Mouse (Mus musculus): ENCODE measurements around the gene Gins2. TPM values are rescaled to one million over a fixed set of nuclear protein-coding genes. Genes with fewer than 3 reads are reported as not detected.
A peak's percentile ranks its signal among the peaks of the same experiment; 100 is the strongest.

Gene Gins2
- polyA plus RNA-seq, 1 experiment from 2014 or later: 23.1 TPM

- ATAC-seq: peak; percentile 30; the same call in 1 of the 2 replicates
- H3K4me1 ChIP-seq (replicated peaks; ENCODE audit: control insufficient read depth, insufficient read depth, low read length): no peaks in the 10 kb centered on the region
- no peak overlapping the region for H3K4me3 ChIP-seq (ENCODE audit: low read depth, low read length)
- peaks cover 99% of the 10 kb centered on the region for H3K36me3 ChIP-seq (ENCODE audit: control insufficient read depth, insufficient read depth)
- no peaks in the 10 kb centered on the region for H3K9me3 ChIP-seq (ENCODE audit: control insufficient read depth)
- TF ChIP-seq CTCF (IDR thresholded peaks at IDR 0.05; ENCODE audit: low read depth): peak; percentile 95
- H3K27me3 ChIP-seq (replicated peaks; ENCODE audit: control insufficient read depth, insufficient read depth, low read length): no peaks in the 10 kb centered on the region
- no peak overlapping the region for H3K27ac ChIP-seq (ENCODE audit: low read depth, low read length)
- 54% methylated on average over 13 of the region's 13 CpGs for WGBS
- no peak overlapping the region for H3K9ac ChIP-seq (ENCODE audit: low read depth, low read length)
- H3K4me2 ChIP-seq (replicated peaks; ENCODE audit: low read depth): no peak overlapping the region
These were observed 19.0 kb downstream of the Gins2 start for GRCm38 (mm10) chr8:120569939-120570715.

GRCm38 (mm10) chr8:120569123-120569522 is 20.0 kb downstream of the Gins2 start:
- no peak overlapping the region for H3K27ac ChIP-seq (ENCODE audit: low read depth, low read length)
- peaks cover 92% of the 10 kb centered on the region for H3K36me3 ChIP-seq (ENCODE audit: control insufficient read depth, insufficient read depth)
- 92% methylated on average over 17 of the region's 17 CpGs for WGBS
- no peaks in the 10 kb centered on the region for H3K4me1 ChIP-seq (replicated peaks; ENCODE audit: control insufficient read depth, insufficient read depth, low read length)
- no peaks in the 10 kb centered on the region for H3K27me3 ChIP-seq (replicated peaks; ENCODE audit: control insufficient read depth, insufficient read depth, low read length)
- H3K9me3 ChIP-seq (ENCODE audit: control insufficient read depth): no peaks in the 10 kb centered on the region
- no peak overlapping the region for H3K4me2 ChIP-seq (replicated peaks; ENCODE audit: low read depth)
- ATAC-seq: no peak
- no peak overlapping the region for H3K4me3 ChIP-seq (ENCODE audit: low read depth, low read length)
- H3K9ac ChIP-seq (ENCODE audit: low read depth, low read length): no peak overlapping the region
- no peak for TF ChIP-seq CTCF (IDR thresholded peaks at IDR 0.05; ENCODE audit: low read depth)

GRCm38 (mm10) chr8:120568164-120568798 is 20.8 kb downstream of the Gins2 start:
- no peak overlapping the region for H3K27ac ChIP-seq (ENCODE audit: low read depth, low read length)
- H3K4me3 ChIP-seq (ENCODE audit: low read depth, low read length): no peak overlapping the region
- 96% methylated on average over 37 of the region's 37 CpGs for WGBS
- ATAC-seq: no peak
- TF ChIP-seq CTCF (IDR thresholded peaks at IDR 0.05; ENCODE audit: low read depth): no peak
- H3K4me2 ChIP-seq (replicated peaks; ENCODE audit: low read depth): no peak overlapping the region
- no peaks in the 10 kb centered on the region for H3K27me3 ChIP-seq (replicated peaks; ENCODE audit: control insufficient read depth, insufficient read depth, low read length)
- H3K4me1 ChIP-seq (replicated peaks; ENCODE audit: control insufficient read depth, insufficient read depth, low read length): 0 out of 2 replicates have a peak, but pooled peaks cover 4% of the 10 kb centered on the region
- no peaks in the 10 kb centered on the region for H3K9me3 ChIP-seq (ENCODE audit: control insufficient read depth)
- no peak overlapping the region for H3K9ac ChIP-seq (ENCODE audit: low read depth, low read length)
- H3K36me3 ChIP-seq (ENCODE audit: control insufficient read depth, insufficient read depth): peaks cover 85% of the 10 kb centered on the region

- no peak for ATAC-seq
- H3K4me1 ChIP-seq (replicated peaks; ENCODE audit: control insufficient read depth, insufficient read depth, low read length): 0 out of 2 replicates have a peak, but pooled peaks cover 4% of the 10 kb centered on the region
- TF ChIP-seq CTCF (IDR thresholded peaks at IDR 0.05; ENCODE audit: low read depth): no peak
- no peaks in the 10 kb centered on the region for H3K27me3 ChIP-seq (replicated peaks; ENCODE audit: control insufficient read depth, insufficient read depth, low read length)
- peaks cover 85% of the 10 kb centered on the region for H3K36me3 ChIP-seq (ENCODE audit: control insufficient read depth, insufficient read depth)
- H3K9me3 ChIP-seq (ENCODE audit: control insufficient read depth): no peaks in the 10 kb centered on the region
- WGBS: 96% methylated on average over 17 of the region's 17 CpGs
- no peak overlapping the region for H3K4me2 ChIP-seq (replicated peaks; ENCODE audit: low read depth)
- H3K27ac ChIP-seq (ENCODE audit: low read depth, low read length): no peak overlapping the region
- no peak overlapping the region for H3K9ac ChIP-seq (ENCODE audit: low read depth, low read length)
- no peak overlapping the region for H3K4me3 ChIP-seq (ENCODE audit: low read depth, low read length)
These were observed 21.4 kb downstream of the Gins2 start for GRCm38 (mm10) chr8:120567731-120568130.

GRCm38 (mm10) chr8:120566681-120567080 is 22.4 kb downstream of the Gins2 start:
- 86% methylated on average over 8 of the region's 8 CpGs for WGBS
- TF ChIP-seq CTCF (IDR thresholded peaks at IDR 0.05; ENCODE audit: low read depth): no peak
- 0 out of 2 replicates have a peak, but pooled peaks cover 4% of the 10 kb centered on the region for H3K4me1 ChIP-seq (replicated peaks; ENCODE audit: control insufficient read depth, insufficient read depth, low read length)
- H3K4me2 ChIP-seq (replicated peaks; ENCODE audit: low read depth): no peak overlapping the region
- no peaks in the 10 kb centered on the region for H3K9me3 ChIP-seq (ENCODE audit: control insufficient read depth)
- no peak for ATAC-seq
- no peak overlapping the region for H3K9ac ChIP-seq (ENCODE audit: low read depth, low read length)
- no peak overlapping the region for H3K27ac ChIP-seq (ENCODE audit: low read depth, low read length)
- H3K4me3 ChIP-seq (ENCODE audit: low read depth, low read length): no peak overlapping the region
- H3K36me3 ChIP-seq (ENCODE audit: control insufficient read depth, insufficient read depth): peaks cover 83% of the 10 kb centered on the region
- H3K27me3 ChIP-seq (replicated peaks; ENCODE audit: control insufficient read depth, insufficient read depth, low read length): no peaks in the 10 kb centered on the region

- H3K9me3 ChIP-seq (ENCODE audit: control insufficient read depth): no peaks in the 10 kb centered on the region
- H3K27me3 ChIP-seq (replicated peaks; ENCODE audit: control insufficient read depth, insufficient read depth, low read length): no peaks in the 10 kb centered on the region
- no peak overlapping the region for H3K4me2 ChIP-seq (replicated peaks; ENCODE audit: low read depth)
- no peak overlapping the region for H3K27ac ChIP-seq (ENCODE audit: low read depth, low read length)
- H3K4me1 ChIP-seq (replicated peaks; ENCODE audit: control insufficient read depth, insufficient read depth, low read length): 0 out of 2 replicates have a peak, but pooled peaks cover 4% of the 10 kb centered on the region
- WGBS: 57% methylated on average over 7 of the region's 7 CpGs
- no peak overlapping the region for H3K9ac ChIP-seq (ENCODE audit: low read depth, low read length)
- H3K36me3 ChIP-seq (ENCODE audit: control insufficient read depth, insufficient read depth): peaks cover 70% of the 10 kb centered on the region
- no peak overlapping the region for H3K4me3 ChIP-seq (ENCODE audit: low read depth, low read length)
- ATAC-seq: no peak
- TF ChIP-seq CTCF (IDR thresholded peaks at IDR 0.05; ENCODE audit: low read depth): no peak
These were observed 23.9 kb downstream of the Gins2 start for GRCm38 (mm10) chr8:120565151-120565711.

Measured in intestine, postnatal 0 days (tissue).